Mouse (Mus musculus): ENCODE results near the gene Tmem53. TPM values are rescaled to one million over a fixed set of nuclear protein-coding genes. Genes with fewer than 3 reads are reported as not detected.

The Tmem53 gene
- polyA plus RNA-seq, 1 experiment, result 6.1 TPM

DNA sequence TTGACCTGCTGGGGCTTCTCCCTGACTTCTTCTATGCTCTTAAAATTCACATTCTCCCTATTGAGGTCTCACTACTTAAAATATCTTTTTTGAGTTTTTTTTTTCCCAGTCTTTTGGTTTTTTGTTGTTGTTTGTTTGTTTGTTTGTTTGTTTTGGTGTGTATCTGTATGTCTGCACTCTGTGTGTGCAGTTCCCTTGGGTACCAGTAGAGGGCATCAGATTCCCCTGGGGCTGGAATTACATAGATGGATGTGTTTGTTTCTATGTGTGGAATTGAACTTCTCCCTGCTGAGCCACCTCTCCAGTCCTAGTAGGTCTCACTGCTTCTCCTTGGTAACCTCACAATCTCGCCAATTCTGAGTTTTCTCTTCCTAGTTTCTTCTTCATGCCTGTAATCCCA is 57.7 kb downstream of the Tmem53 start:
- Histone ChIP-seq H3K4me3 (ENCODE audit: insufficient read depth, low read length) (no peak overlapping the region), H3K27ac (ENCODE audit: insufficient read depth, low read length) (no peak overlapping the region), H3K4me1 (ENCODE audit: control insufficient read depth, insufficient read depth, low read length) (no peaks in the 10 kb centered on the region)
- TF ChIP-seq CTCF (IDR thresholded peaks at IDR 0.05; ENCODE audit: extremely low read depth, insufficient read depth, low read length), result no peak
- no peak for TF ChIP-seq POLR2A (IDR thresholded peaks at IDR 0.05; ENCODE audit: extremely low read depth, insufficient read depth, low read length)

DNA sequence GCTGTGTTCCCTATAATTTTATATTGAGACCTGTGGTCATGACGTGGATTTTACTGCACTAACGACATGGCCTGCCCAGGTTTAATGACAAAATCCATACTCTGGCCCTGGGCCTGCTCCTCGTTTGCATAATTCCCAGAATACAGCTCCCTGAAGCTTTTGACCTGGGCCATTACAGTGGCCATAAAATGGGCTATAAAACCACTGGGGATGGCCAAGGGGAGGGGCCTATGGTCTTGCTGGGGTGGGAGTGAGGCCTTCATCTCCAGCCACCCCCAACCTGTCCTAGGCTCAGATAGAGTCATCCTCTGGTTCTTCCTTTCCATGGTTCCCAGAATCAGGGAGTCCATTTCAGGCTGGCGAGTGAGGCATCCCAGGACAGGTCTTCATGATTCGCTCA is 60.1 kb downstream of the Tmem53 start:
- no peaks in the 10 kb centered on the region for H3K4me1 ChIP-seq (ENCODE audit: control insufficient read depth, insufficient read depth, low read length)
- H3K27ac ChIP-seq (ENCODE audit: insufficient read depth, low read length), result no peak overlapping the region
- TF ChIP-seq POLR2A (IDR thresholded peaks at IDR 0.05; ENCODE audit: extremely low read depth, insufficient read depth, low read length) (no peak), CTCF (IDR thresholded peaks at IDR 0.05; ENCODE audit: extremely low read depth, insufficient read depth, low read length) (no peak)
- H3K4me3 ChIP-seq (ENCODE audit: insufficient read depth, low read length), result no peak overlapping the region

DNA sequence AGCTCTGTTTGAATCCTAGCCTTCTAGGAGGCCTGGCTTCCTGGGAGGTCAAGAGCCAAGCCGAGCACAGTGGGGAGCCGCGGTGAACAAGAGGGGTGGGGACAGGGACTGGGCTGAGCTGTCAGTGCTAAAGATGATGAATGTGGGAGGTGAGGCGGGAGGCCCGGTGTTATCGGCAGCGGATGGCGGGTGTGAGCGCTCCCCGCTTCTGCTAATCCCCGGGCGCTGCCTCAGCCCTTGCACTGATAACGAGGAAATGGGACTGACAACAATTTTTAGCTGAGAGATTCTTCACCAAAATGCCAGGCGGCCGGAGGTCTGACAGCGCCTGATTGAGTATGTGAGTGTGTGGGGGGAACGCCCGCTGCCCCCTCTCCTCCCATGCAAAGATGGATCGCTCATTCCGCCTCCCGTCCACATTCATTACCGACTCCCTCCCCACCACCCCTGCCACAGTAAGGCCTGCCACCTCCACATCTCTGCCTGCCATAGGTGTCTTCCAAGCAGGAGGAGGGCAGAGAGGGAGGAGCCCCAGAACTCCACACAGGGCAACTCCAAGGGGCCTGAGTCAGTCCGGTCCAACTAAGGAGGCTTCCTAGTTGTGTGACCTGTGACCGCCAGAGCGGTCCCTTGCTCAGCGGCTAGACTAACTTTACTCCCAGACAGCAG is 60.8 kb downstream of the Tmem53 start:
- H3K4me3 ChIP-seq (ENCODE audit: insufficient read depth, low read length), result no peak overlapping the region
- no peaks in the 10 kb centered on the region for H3K4me1 ChIP-seq (ENCODE audit: control insufficient read depth, insufficient read depth, low read length)
- TF ChIP-seq POLR2A (IDR thresholded peaks at IDR 0.05; ENCODE audit: extremely low read depth, insufficient read depth, low read length), result no peak
- TF ChIP-seq CTCF (IDR thresholded peaks at IDR 0.05; ENCODE audit: extremely low read depth, insufficient read depth, low read length), result no peak
- H3K27ac ChIP-seq (ENCODE audit: insufficient read depth, low read length), result no peak overlapping the region

DNA sequence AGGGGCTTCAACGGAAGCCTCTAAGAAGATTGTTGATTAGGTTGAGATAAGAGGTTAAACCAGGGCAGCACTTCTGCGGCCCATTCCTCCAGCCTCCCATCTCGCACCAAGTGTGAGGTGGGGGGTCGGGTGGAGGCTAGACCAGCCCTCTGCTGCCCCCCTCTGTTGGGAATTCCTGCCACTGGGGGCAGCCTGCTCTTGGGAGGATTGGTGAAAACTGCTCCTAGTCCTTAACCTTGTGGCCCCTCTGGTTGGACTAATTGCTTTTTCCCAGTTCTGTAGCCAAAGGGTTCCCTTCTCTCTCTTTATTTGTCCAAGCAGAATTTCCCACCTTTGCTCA is 61.3 kb downstream of the Tmem53 start:
- no peaks in the 10 kb centered on the region for H3K4me1 ChIP-seq (ENCODE audit: control insufficient read depth, insufficient read depth, low read length)
- H3K27ac ChIP-seq (ENCODE audit: insufficient read depth, low read length), result no peak overlapping the region
- TF ChIP-seq POLR2A (IDR thresholded peaks at IDR 0.05; ENCODE audit: extremely low read depth, insufficient read depth, low read length), result no peak
- TF ChIP-seq CTCF (IDR thresholded peaks at IDR 0.05; ENCODE audit: extremely low read depth, insufficient read depth, low read length), result no peak
- no peak overlapping the region for H3K4me3 ChIP-seq (ENCODE audit: insufficient read depth, low read length)

DNA sequence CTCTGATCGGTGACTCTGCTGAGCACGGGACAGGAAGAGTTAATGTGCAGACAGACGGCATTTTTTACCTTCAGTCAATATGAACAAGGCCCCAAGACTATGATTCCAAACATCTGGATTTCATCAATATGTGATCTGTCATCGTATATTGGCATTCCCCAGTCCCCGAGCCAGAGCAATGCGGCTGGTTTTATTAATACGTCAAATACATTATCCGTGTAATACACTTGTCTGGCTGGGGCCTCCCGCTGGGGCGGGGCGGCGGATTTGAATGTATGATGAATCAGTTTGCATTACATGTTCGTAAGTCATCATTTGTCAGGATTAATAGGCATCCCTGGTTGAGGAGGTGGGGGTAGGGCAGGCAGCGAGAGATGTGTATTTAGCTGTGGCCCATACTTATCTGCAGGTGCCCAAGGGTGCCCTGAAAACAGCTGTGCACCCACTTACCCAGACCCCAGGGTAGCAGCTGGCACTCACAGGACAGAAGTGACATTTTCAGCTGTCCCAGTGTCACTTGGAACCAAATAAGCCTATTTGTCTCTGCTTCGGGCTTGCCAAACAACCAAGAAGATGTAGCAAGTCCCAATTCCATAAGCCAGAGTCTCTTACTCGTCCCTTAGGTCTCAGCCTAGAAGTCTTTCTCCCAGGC is 63.2 kb downstream of the Tmem53 start:
- H3K4me3 ChIP-seq (ENCODE audit: insufficient read depth, low read length), result no peak overlapping the region
- no peak for TF ChIP-seq POLR2A (IDR thresholded peaks at IDR 0.05; ENCODE audit: extremely low read depth, insufficient read depth, low read length)
- no peak for TF ChIP-seq CTCF (IDR thresholded peaks at IDR 0.05; ENCODE audit: extremely low read depth, insufficient read depth, low read length)
- no peaks in the 10 kb centered on the region for H3K4me1 ChIP-seq (ENCODE audit: control insufficient read depth, insufficient read depth, low read length)
- no peak overlapping the region for H3K27ac ChIP-seq (ENCODE audit: insufficient read depth, low read length)

DNA sequence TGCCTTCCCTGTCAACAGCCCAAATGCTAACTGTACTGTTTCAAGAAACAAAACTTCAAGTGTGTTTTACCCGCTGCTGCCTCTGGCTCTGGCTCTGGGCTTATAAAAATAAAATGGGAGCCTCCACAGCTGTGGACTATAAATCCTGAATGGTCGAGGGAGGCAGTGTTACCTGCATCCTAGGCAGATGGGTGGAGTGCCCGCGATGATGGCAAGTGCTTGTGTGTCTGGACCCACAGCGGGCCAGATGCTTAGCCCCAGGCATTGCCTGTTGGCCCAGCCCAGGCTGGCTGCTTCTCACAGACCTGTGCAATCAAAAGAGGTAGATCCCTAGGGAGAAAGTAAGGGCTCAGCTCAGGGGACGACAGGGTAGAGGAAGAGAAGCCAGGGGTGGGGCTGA is 65.0 kb downstream of the Tmem53 start:
- TF ChIP-seq POLR2A (IDR thresholded peaks at IDR 0.05; ENCODE audit: extremely low read depth, insufficient read depth, low read length), result no peak
- no peak for TF ChIP-seq CTCF (IDR thresholded peaks at IDR 0.05; ENCODE audit: extremely low read depth, insufficient read depth, low read length)
- no peak overlapping the region for H3K4me3 ChIP-seq (ENCODE audit: insufficient read depth, low read length)
- no peak overlapping the region for H3K27ac ChIP-seq (ENCODE audit: insufficient read depth, low read length)

DNA sequence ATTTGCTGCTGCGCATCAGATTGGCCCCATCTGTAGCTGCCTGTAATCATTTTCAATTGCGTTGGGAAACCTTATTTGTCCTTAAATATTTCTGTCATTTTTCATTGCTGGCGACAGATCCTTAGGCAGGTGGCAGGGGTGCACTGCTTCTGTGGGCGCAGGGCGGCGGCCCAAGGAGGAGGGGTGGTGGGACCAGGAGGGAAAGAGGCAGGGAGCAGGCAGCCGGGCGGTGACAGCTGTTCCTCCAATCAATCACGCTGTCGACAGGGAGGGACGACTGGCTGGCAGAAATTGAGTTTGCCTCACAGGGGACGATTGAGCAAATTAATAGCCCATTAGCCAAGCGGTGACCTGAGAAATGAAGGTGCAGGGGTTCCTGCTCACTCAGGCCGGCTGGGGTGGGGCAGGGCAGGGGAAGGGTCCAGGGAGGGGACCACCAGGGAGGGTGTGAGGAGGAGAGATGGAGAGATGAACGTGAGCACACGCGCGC is 66.0 kb downstream of the Tmem53 start:
- H3K4me3 ChIP-seq (ENCODE audit: insufficient read depth, low read length), result no peak overlapping the region
- no peak overlapping the region for H3K27ac ChIP-seq (ENCODE audit: insufficient read depth, low read length)
- H3K4me1 ChIP-seq (ENCODE audit: control insufficient read depth, insufficient read depth, low read length), result no peaks in the 10 kb centered on the region
- TF ChIP-seq CTCF (IDR thresholded peaks at IDR 0.05; ENCODE audit: extremely low read depth, insufficient read depth, low read length), result no peak
- TF ChIP-seq POLR2A (IDR thresholded peaks at IDR 0.05; ENCODE audit: extremely low read depth, insufficient read depth, low read length), result no peak

More for the DNA sequence above, 65.0 kb downstream of the Tmem53 start:
- no peaks in the 10 kb centered on the region for H3K4me1 ChIP-seq (ENCODE audit: control insufficient read depth, insufficient read depth, low read length)

Other genes starting within 250 kb of the Tmem53 start
- gene Eif2b3, start 232.5 kb upstream of the Tmem53 start, polyA plus RNA-seq (2012; rRNA removed), result 19.0 and 20.2 TPM in 2 replicates
- gene Ptch2, start 155.9 kb upstream of the Tmem53 start, polyA plus RNA-seq (2012; rRNA removed), result 1.5 and 1.8 TPM in 2 replicates
- gene Btbd19, start 126.2 kb upstream of the Tmem53 start, polyA plus RNA-seq (2012; rRNA removed), result 14.6 and 14.9 TPM in 2 replicates
- gene Tctex1d4, start 125.2 kb upstream of the Tmem53 start, polyA plus RNA-seq (2012; rRNA removed), result 0.68 and 1.8 TPM in 2 replicates
- gene Plk3, start 118.0 kb upstream of the Tmem53 start, polyA plus RNA-seq (2012; rRNA removed), result 16.0 and 19.5 TPM in 2 replicates
- gene Rps8, start 95.7 kb upstream of the Tmem53 start, polyA plus RNA-seq (2012; rRNA removed), result 499 and 554 TPM in 2 replicates
- 0.40 and 0.54 TPM in 2 replicates for gene Kif2c, start 69.3 kb upstream of the Tmem53 start, polyA plus RNA-seq (2012; rRNA removed)
- gene Armh1, start 174 bp downstream of the Tmem53 start, polyA plus RNA-seq (2012; rRNA removed), result 0.38 and 0.67 TPM in 2 replicates
- 217 and 226 TPM in 2 replicates for gene Rnf220, start 245.1 kb downstream of the Tmem53 start, polyA plus RNA-seq (2012; rRNA removed)